Mouse (Mus musculus) thymus, adult 2 months (tissue): Measurements from ENCODE around the gene Tram2.

Experiments used
- CTCF ChIP-seq: fragments of 200-500 bp; IDR thresholded peaks from 2 replicates; pipeline ENCODE4 v1.5.1; 2012; ENCODE audit warnings: mild to moderate bottlenecking, control low read depth, low read length, moderate library complexity, borderline replicate concordance; ENCODE audit not compliant: control insufficient read depth, poor library complexity, insufficient read depth; ENCODE audit errors: extremely low read depth
- POLR2A ChIP-seq: fragments of 200-500 bp; IDR thresholded peaks from 2 replicates; pipeline ENCODE4 v1.6.1; 2012; ENCODE audit warnings: mild to moderate bottlenecking, low read length, control low read depth, moderate library complexity; ENCODE audit not compliant: control insufficient read depth, poor library complexity, insufficient read depth; ENCODE audit errors: extremely low read depth

DNA sequence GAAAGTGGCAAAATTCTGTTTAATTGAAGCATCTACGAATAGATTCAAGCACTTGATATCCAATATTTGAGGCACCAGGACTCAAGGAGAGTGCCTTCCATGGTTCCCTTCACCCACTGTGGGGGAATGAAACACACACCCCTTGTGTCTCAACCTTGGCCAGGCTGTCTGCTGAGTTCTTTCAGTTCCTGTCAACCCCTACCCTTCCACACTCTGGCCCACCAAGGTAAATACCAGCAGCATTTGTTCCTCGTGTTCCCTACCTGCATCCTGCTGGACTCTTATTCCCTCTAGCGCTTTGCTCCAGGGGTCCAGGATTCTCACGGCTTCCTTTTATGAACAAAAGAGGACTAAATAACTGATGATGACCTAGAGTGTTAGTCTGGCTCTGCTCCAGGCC lies 24.8 kb upstream of the Tram2 start:
- no peak for TF ChIP-seq CTCF
- no peak for TF ChIP-seq POLR2A
